Mouse (Mus musculus): ENCODE results near the gene Oprd1.

Gene Oprd1

GRCm38 (mm10) chr4:132133920-132134319 is 10.4 kb downstream of the Oprd1 start:
- DNase-seq (ENCODE audit: low read depth) = no peak

- no peak for DNase-seq (ENCODE audit: low read depth)
Observed at GRCm38 (mm10) chr4:132133381-132133780, 10.9 kb downstream of the Oprd1 start.

GRCm38 (mm10) chr4:132132297-132132696 is 12.0 kb downstream of the Oprd1 start:
- no peak for DNase-seq (ENCODE audit: low read depth)

GRCm38 (mm10) chr4:132131790-132132189 is 12.5 kb downstream of the Oprd1 start:
- no peak for DNase-seq (ENCODE audit: low read depth)

- DNase-seq (ENCODE audit: low read depth) = no peak
Observed at GRCm38 (mm10) chr4:132131116-132131515, 13.2 kb downstream of the Oprd1 start.

GRCm38 (mm10) chr4:132130645-132131044 is 13.6 kb downstream of the Oprd1 start:
- no peak for DNase-seq (ENCODE audit: low read depth)

- DNase-seq (ENCODE audit: low read depth) = no peak
Observed at GRCm38 (mm10) chr4:132130134-132130533, 14.2 kb downstream of the Oprd1 start.

GRCm38 (mm10) chr4:132128997-132129636 is 15.2 kb downstream of the Oprd1 start:
- DNase-seq (ENCODE audit: low read depth) = no peak

GRCm38 (mm10) chr4:132127091-132127490 is 17.2 kb downstream of the Oprd1 start:
- no peak for DNase-seq (ENCODE audit: low read depth)

GRCm38 (mm10) chr4:132123166-132123565 is 21.1 kb downstream of the Oprd1 start:
- no peak for DNase-seq (ENCODE audit: low read depth)

- no peak for DNase-seq (ENCODE audit: low read depth)
Observed at GRCm38 (mm10) chr4:132121674-132122073, 22.6 kb downstream of the Oprd1 start.

- DNase-seq (ENCODE audit: low read depth) = no peak
Observed at GRCm38 (mm10) chr4:132119566-132119965, 24.7 kb downstream of the Oprd1 start.

- DNase-seq (ENCODE audit: low read depth) = no peak
Observed at GRCm38 (mm10) chr4:132116315-132116714, 28.0 kb downstream of the Oprd1 start.

GRCm38 (mm10) chr4:132113411-132114095 is 30.7 kb downstream of the Oprd1 start:
- DNase-seq (ENCODE audit: low read depth) = no peak

GRCm38 (mm10) chr4:132111227-132111626 is 33.1 kb downstream of the Oprd1 start:
- no peak for DNase-seq (ENCODE audit: low read depth)

- DNase-seq (ENCODE audit: low read depth) = no peak
Observed at GRCm38 (mm10) chr4:132108221-132108620, 36.1 kb downstream of the Oprd1 start.

GRCm38 (mm10) chr4:132101152-132101551 is 43.1 kb downstream of the Oprd1 start:
- no peak for DNase-seq (ENCODE audit: low read depth)

GRCm38 (mm10) chr4:132099548-132099947 is 44.7 kb downstream of the Oprd1 start:
- no peak for DNase-seq (ENCODE audit: low read depth)

GRCm38 (mm10) chr4:132095043-132095442 is 49.2 kb downstream of the Oprd1 start:
- DNase-seq (ENCODE audit: low read depth) = no peak

- no peak for DNase-seq (ENCODE audit: low read depth)
Observed at GRCm38 (mm10) chr4:132093928-132094327, 50.4 kb downstream of the Oprd1 start.

- no peak for DNase-seq (ENCODE audit: low read depth)
Observed at GRCm38 (mm10) chr4:132093136-132093535, 51.1 kb downstream of the Oprd1 start.

- no peak for DNase-seq (ENCODE audit: low read depth)
Observed at GRCm38 (mm10) chr4:132088921-132089320, 55.4 kb downstream of the Oprd1 start.

GRCm38 (mm10) chr4:132085114-132085513 is 59.2 kb downstream of the Oprd1 start:
- no peak for DNase-seq (ENCODE audit: low read depth)

- no peak for DNase-seq (ENCODE audit: low read depth)
Observed at GRCm38 (mm10) chr4:132080492-132080983, 63.7 kb downstream of the Oprd1 start.

Data from fibroblast of lung, adult 2 months (primary cell).